Mouse (Mus musculus): ENCODE results near the gene Gigyf1. TPM values are rescaled to one million over a fixed set of nuclear protein-coding genes. Genes with fewer than 3 reads are reported as not detected.

Gene Gigyf1
- polyA plus RNA-seq, 1 experiment from 2014 or later, result 8.9 TPM

- peak; percentile 27; the same call in 1 of the 2 replicates for ATAC-seq (ENCODE audit: low read depth)
- WGBS, result 0% methylated on average over 10 of the region's 83 CpGs
Measured at GRCm38 (mm10) chr5:137510573-137511390, 7.6 kb upstream of the Gigyf1 start.

GRCm38 (mm10) chr5:137511706-137512105, 6.6 kb upstream of the Gigyf1 start:
- WGBS, result 80% methylated on average over 3 of the region's 3 CpGs
- H3K4me2 ChIP-seq (ENCODE audit: low read depth, low read length), result peak overlapping the region; percentile 88
- H3K36me3 ChIP-seq (ENCODE audit: control insufficient read depth, insufficient read depth, low read length), result 0 out of 2 replicates have a peak, but pooled peaks cover 7% of the 10 kb centered on the region
- no peaks in the 10 kb centered on the region for H3K9me3 ChIP-seq (ENCODE audit: control insufficient read depth, low read length)
- H3K4me1 ChIP-seq (ENCODE audit: control insufficient read depth, insufficient read depth, low read length), result peaks cover 6% of the 10 kb centered on the region; the same call in 1 of the 2 replicates
- H3K9ac ChIP-seq (ENCODE audit: low read depth, low read length), result peak overlapping the region; percentile 98; the same call in 1 of the 2 replicates
- DNase-seq (ENCODE audit: low spot score) (no peak), ATAC-seq (ENCODE audit: low read depth) (no peak)
- no peak overlapping the region for H3K27ac ChIP-seq (replicated peaks; ENCODE audit: low read depth, low read length)
- peak overlapping the region; percentile 95 for H3K4me3 ChIP-seq (ENCODE audit: low read depth, low read length)
- H3K27me3 ChIP-seq (replicated peaks; ENCODE audit: control insufficient read depth, insufficient read depth, low read length), result no peaks in the 10 kb centered on the region

More at GRCm38 (mm10) chr5:137510573-137511390, 7.6 kb upstream of the Gigyf1 start:
- Histone ChIP-seq H3K36me3 (ENCODE audit: control insufficient read depth, insufficient read depth, low read length) (0 out of 2 replicates have a peak, but pooled peaks cover 7% of the 10 kb centered on the region), H3K4me2 (ENCODE audit: low read depth, low read length) (peak overlapping the region; percentile 88), H3K27ac (replicated peaks; ENCODE audit: low read depth, low read length) (peak overlapping the region; percentile 88), H3K9ac (ENCODE audit: low read depth, low read length) (peak overlapping the region; percentile 98), H3K27me3 (replicated peaks; ENCODE audit: control insufficient read depth, insufficient read depth, low read length) (no peaks in the 10 kb centered on the region), H3K4me3 (ENCODE audit: low read depth, low read length) (peak overlapping the region; percentile 95), H3K9me3 (ENCODE audit: control insufficient read depth, low read length) (no peaks in the 10 kb centered on the region), H3K4me1 (ENCODE audit: control insufficient read depth, insufficient read depth, low read length) (peaks cover 6% of the 10 kb centered on the region; the same call in 1 of the 2 replicates)
- DNase-seq (ENCODE audit: low spot score), result no peak

- DNase-seq (ENCODE audit: low spot score), result peak; percentile 44
- Histone ChIP-seq H3K9ac (ENCODE audit: low read depth, low read length) (peak overlapping the region; percentile 15; the same call in 1 of the 2 replicates), H3K27ac (replicated peaks; ENCODE audit: low read depth, low read length) (no peak overlapping the region), H3K9me3 (ENCODE audit: control insufficient read depth, low read length) (no peaks in the 10 kb centered on the region), H3K4me1 (ENCODE audit: control insufficient read depth, insufficient read depth, low read length) (peaks cover 6% of the 10 kb centered on the region; the same call in 1 of the 2 replicates), H3K36me3 (ENCODE audit: control insufficient read depth, insufficient read depth, low read length) (peaks cover 16% of the 10 kb centered on the region; the same call in 1 of the 2 replicates), H3K4me3 (ENCODE audit: low read depth, low read length) (no peak overlapping the region), H3K27me3 (replicated peaks; ENCODE audit: control insufficient read depth, insufficient read depth, low read length) (no peaks in the 10 kb centered on the region), H3K4me2 (ENCODE audit: low read depth, low read length) (no peak overlapping the region)
- ATAC-seq (ENCODE audit: low read depth), result peak; percentile 38; the same call in 1 of the 2 replicates
- WGBS, result 68% methylated on average over 11 of the region's 11 CpGs
Measured at GRCm38 (mm10) chr5:137512847-137513794, 5.2 kb upstream of the Gigyf1 start.

- WGBS, result 88% methylated on average over 12 of the region's 12 CpGs
- Histone ChIP-seq H3K9me3 (ENCODE audit: control insufficient read depth, low read length) (no peaks in the 10 kb centered on the region), H3K27me3 (replicated peaks; ENCODE audit: control insufficient read depth, insufficient read depth, low read length) (no peaks in the 10 kb centered on the region), H3K4me3 (ENCODE audit: low read depth, low read length) (no peak overlapping the region), H3K36me3 (ENCODE audit: control insufficient read depth, insufficient read depth, low read length) (peaks cover 26% of the 10 kb centered on the region; the same call in 1 of the 2 replicates), H3K4me2 (ENCODE audit: low read depth, low read length) (no peak overlapping the region), H3K9ac (ENCODE audit: low read depth, low read length) (no peak overlapping the region), H3K4me1 (ENCODE audit: control insufficient read depth, insufficient read depth, low read length) (peaks cover 6% of the 10 kb centered on the region; the same call in 1 of the 2 replicates), H3K27ac (replicated peaks; ENCODE audit: low read depth, low read length) (no peak overlapping the region)
- DNase-seq (ENCODE audit: low spot score), result no peak
- ATAC-seq (ENCODE audit: low read depth), result no peak
Measured at GRCm38 (mm10) chr5:137513951-137514721, 4.2 kb upstream of the Gigyf1 start.

- no peaks in the 10 kb centered on the region for H3K27me3 ChIP-seq (replicated peaks; ENCODE audit: control insufficient read depth, insufficient read depth, low read length)
- H3K9ac ChIP-seq (ENCODE audit: low read depth, low read length), result no peak overlapping the region
- ATAC-seq (ENCODE audit: low read depth), result no peak
- no peak overlapping the region for H3K4me3 ChIP-seq (ENCODE audit: low read depth, low read length)
- 95% methylated on average over 3 of the region's 3 CpGs for WGBS
- H3K27ac ChIP-seq (replicated peaks; ENCODE audit: low read depth, low read length), result no peak overlapping the region
- peaks cover 33% of the 10 kb centered on the region for H3K36me3 ChIP-seq (ENCODE audit: control insufficient read depth, insufficient read depth, low read length)
- no peak for DNase-seq (ENCODE audit: low spot score)
- peaks cover 6% of the 10 kb centered on the region; the same call in 1 of the 2 replicates for H3K4me1 ChIP-seq (ENCODE audit: control insufficient read depth, insufficient read depth, low read length)
- no peaks in the 10 kb centered on the region for H3K9me3 ChIP-seq (ENCODE audit: control insufficient read depth, low read length)
- H3K4me2 ChIP-seq (ENCODE audit: low read depth, low read length), result no peak overlapping the region
Measured at GRCm38 (mm10) chr5:137514811-137515210, 3.5 kb upstream of the Gigyf1 start.

- DNase-seq (ENCODE audit: low spot score) (no peak), ATAC-seq (ENCODE audit: low read depth) (no peak)
- H3K27ac ChIP-seq (replicated peaks; ENCODE audit: low read depth, low read length), result no peak overlapping the region
- no peak overlapping the region for H3K9ac ChIP-seq (ENCODE audit: low read depth, low read length)
- no peaks in the 10 kb centered on the region for H3K4me1 ChIP-seq (ENCODE audit: control insufficient read depth, insufficient read depth, low read length)
- H3K4me3 ChIP-seq (ENCODE audit: low read depth, low read length), result no peak overlapping the region
- no peaks in the 10 kb centered on the region for H3K27me3 ChIP-seq (replicated peaks; ENCODE audit: control insufficient read depth, insufficient read depth, low read length)
- H3K4me2 ChIP-seq (ENCODE audit: low read depth, low read length), result no peak overlapping the region
- H3K36me3 ChIP-seq (ENCODE audit: control insufficient read depth, insufficient read depth, low read length), result peaks cover 77% of the 10 kb centered on the region
- no peaks in the 10 kb centered on the region for H3K9me3 ChIP-seq (ENCODE audit: control insufficient read depth, low read length)
- 90% methylated on average over 27 of the region's 27 CpGs for WGBS
Measured at GRCm38 (mm10) chr5:137519691-137520550, 1.6 kb downstream of the Gigyf1 start.

GRCm38 (mm10) chr5:137521861-137522260, 3.5 kb downstream of the Gigyf1 start:
- Histone ChIP-seq H3K4me3 (ENCODE audit: low read depth, low read length) (no peak overlapping the region), H3K27me3 (replicated peaks; ENCODE audit: control insufficient read depth, insufficient read depth, low read length) (no peaks in the 10 kb centered on the region), H3K4me1 (ENCODE audit: control insufficient read depth, insufficient read depth, low read length) (no peaks in the 10 kb centered on the region), H3K4me2 (ENCODE audit: low read depth, low read length) (no peak overlapping the region), H3K36me3 (ENCODE audit: control insufficient read depth, insufficient read depth, low read length) (peaks cover 96% of the 10 kb centered on the region), H3K9me3 (ENCODE audit: control insufficient read depth, low read length) (no peaks in the 10 kb centered on the region), H3K9ac (ENCODE audit: low read depth, low read length) (no peak overlapping the region), H3K27ac (replicated peaks; ENCODE audit: low read depth, low read length) (no peak overlapping the region)
- no peak for ATAC-seq (ENCODE audit: low read depth)
- WGBS, result 78% methylated on average over 9 of the region's 9 CpGs
- DNase-seq (ENCODE audit: low spot score), result no peak

Measured in embryonic facial prominence, embryonic 14.5 days (tissue).